Comparison of ENCODE assay signal across 8 mouse cellular contexts in the genomic region with DNA sequence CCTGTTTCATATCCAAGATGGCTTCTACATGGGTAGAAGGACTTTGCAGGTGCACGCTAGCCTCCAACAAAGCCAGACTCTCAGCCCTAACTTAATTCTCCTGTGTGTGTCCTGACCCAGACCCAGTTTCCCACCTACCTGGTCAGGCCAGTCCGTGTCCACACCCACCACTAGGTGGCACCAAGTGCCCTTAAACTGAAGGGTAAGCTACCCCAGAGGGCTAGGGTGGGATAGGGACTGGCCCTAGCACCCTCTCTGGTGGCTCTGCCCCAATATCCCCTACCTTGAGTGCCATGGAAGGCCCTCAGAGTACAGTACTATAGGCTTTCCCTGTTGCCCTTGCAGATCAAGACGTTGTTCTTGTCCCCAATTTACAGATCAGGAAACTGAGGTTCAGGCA.
DNase-seq lines count a peak whose midpoint lies in the region; ATAC-seq and TF ChIP-seq lines count a peak whose summit lies in the region.

No protein-coding gene starts in this region.

- peaks cover 8% of the 10 kb centered on the region; the same call in 1 of the 2 replicates for H3K27me3 ChIP-seq in neural tube, embryonic 12.5 days (replicated peaks)
- no peaks in the 10 kb centered on the region for H3K27me3 ChIP-seq in neural tube, embryonic 15.5 days (replicated peaks)
- peaks cover 27% of the 10 kb centered on the region for H3K27me3 ChIP-seq in intestine, embryonic 15.5 days (replicated peaks)
- no peaks in the 10 kb centered on the region for H3K27me3 ChIP-seq in lung, postnatal 0 days (replicated peaks; ENCODE audit: insufficient read depth, low read length)

- no peaks in the 10 kb centered on the region for H3K9me3 ChIP-seq in neural tube, embryonic 12.5 days
- H3K9me3 ChIP-seq in neural tube, embryonic 15.5 days (replicated peaks) = no peaks in the 10 kb centered on the region
- H3K9me3 ChIP-seq in intestine, embryonic 15.5 days = no peaks in the 10 kb centered on the region
- no peaks in the 10 kb centered on the region for H3K9me3 ChIP-seq in lung, postnatal 0 days (ENCODE audit: low read length)

- peaks cover 8% of the 10 kb centered on the region; the same call in 1 of the 2 replicates for H3K4me1 ChIP-seq in neural tube, embryonic 12.5 days
- H3K4me1 ChIP-seq in neural tube, embryonic 15.5 days = no peaks in the 10 kb centered on the region
- H3K4me1 ChIP-seq in intestine, embryonic 15.5 days (replicated peaks) = no peaks in the 10 kb centered on the region
- no peaks in the 10 kb centered on the region for H3K4me1 ChIP-seq in lung, postnatal 0 days (ENCODE audit: insufficient read depth, low read depth, low read length)

- TF ChIP-seq EP300 in lung, postnatal 0 days (IDR thresholded peaks at IDR 0.05) = no peak

- ATAC-seq in neural tube, embryonic 12.5 days (ENCODE audit: low FRiP score, low read depth) = peak; percentile 74
- no peak for ATAC-seq in neural tube, embryonic 15.5 days (ENCODE audit: low FRiP score)
- ATAC-seq in intestine, embryonic 15.5 days = peak; percentile 63
- ATAC-seq in lung, postnatal 0 days = peak; percentile 62

- no peak overlapping the region for H3K4me3 ChIP-seq in neural tube, embryonic 12.5 days
- H3K4me3 ChIP-seq in neural tube, embryonic 15.5 days (replicated peaks) = no peak overlapping the region
- no peak overlapping the region for H3K4me3 ChIP-seq in intestine, embryonic 15.5 days (replicated peaks)
- no peak overlapping the region for H3K4me3 ChIP-seq in lung, postnatal 0 days (ENCODE audit: low read depth, low read length)

- H3K36me3 ChIP-seq in neural tube, embryonic 12.5 days = no peaks in the 10 kb centered on the region
- no peaks in the 10 kb centered on the region for H3K36me3 ChIP-seq in neural tube, embryonic 15.5 days
- H3K36me3 ChIP-seq in intestine, embryonic 15.5 days = no peaks in the 10 kb centered on the region
- no peaks in the 10 kb centered on the region for H3K36me3 ChIP-seq in lung, postnatal 0 days (ENCODE audit: insufficient read depth, low read length)

- WGBS in neural tube, embryonic 12.5 days = 49% methylated on average over 3 of the region's 3 CpGs
- 48% methylated on average over 3 of the region's 3 CpGs for WGBS in neural tube, embryonic 15.5 days
- 41% methylated on average over 3 of the region's 3 CpGs for WGBS in intestine, embryonic 15.5 days
- 36% methylated on average over 3 of the region's 3 CpGs for WGBS in lung, postnatal 0 days

- DNase-seq in cerebellum, adult 9-10 months = peak; percentile 7
- DNase-seq in cerebellum, adult 11-12 months = no peak
- peak; percentile 80 for DNase-seq in embryo, embryonic 10 days (ENCODE audit: low spot score)
- DNase-seq in lung, postnatal 0 days (ENCODE audit: low spot score) = peak; percentile 43
- DNase-seq in spleen, postnatal 10 days (ENCODE audit: low spot score in 2 of 2) = peak; percentile 29 to 59

- peak; percentile 84 for TF ChIP-seq CTCF in lung, postnatal 0 days (IDR thresholded peaks at IDR 0.05)

- H3K27ac ChIP-seq in neural tube, embryonic 12.5 days = no peak overlapping the region
- H3K27ac ChIP-seq in neural tube, embryonic 15.5 days (replicated peaks) = no peak overlapping the region
- no peak overlapping the region for H3K27ac ChIP-seq in intestine, embryonic 15.5 days
- H3K27ac ChIP-seq in lung, postnatal 0 days (ENCODE audit: low read length) = no peak overlapping the region

- H3K4me2 ChIP-seq in neural tube, embryonic 12.5 days (replicated peaks) = no peak overlapping the region
- no peak overlapping the region for H3K4me2 ChIP-seq in neural tube, embryonic 15.5 days
- no peak overlapping the region for H3K4me2 ChIP-seq in intestine, embryonic 15.5 days (replicated peaks)
- no peak overlapping the region for H3K4me2 ChIP-seq in lung, postnatal 0 days (replicated peaks; ENCODE audit: low read depth, low read length)

- no peak overlapping the region for H3K9ac ChIP-seq in neural tube, embryonic 12.5 days
- H3K9ac ChIP-seq in neural tube, embryonic 15.5 days (replicated peaks) = no peak overlapping the region
- no peak overlapping the region for H3K9ac ChIP-seq in intestine, embryonic 15.5 days
- no peak overlapping the region for H3K9ac ChIP-seq in lung, postnatal 0 days (replicated peaks; ENCODE audit: low read depth)
